Mouse (Mus musculus): ENCODE results near the gene Pdgfb. TPM values are rescaled to one million over a fixed set of nuclear protein-coding genes. Genes with fewer than 3 reads are reported as not detected.

The Pdgfb gene
- polyA plus RNA-seq (2015; fragmentation: Nextera tagmentation; extraction: Ambion mirVana), result 6.5 and 7.0 TPM in 2 replicates

- ATAC-seq (ENCODE audit: low FRiP score), result no peak
- Histone ChIP-seq H3K36me3 (no peaks in the 10 kb centered on the region), H3K4me2 (peak within 1 kb of the TSS; percentile 92), H3K27ac (replicated peaks) (peak within 1 kb of the TSS; percentile 82), H3K27me3 (replicated peaks) (peaks cover 51% of the 10 kb centered on the region), H3K4me3 (replicated peaks) (peak within 1 kb of the TSS; percentile 67), H3K9me3 (replicated peaks) (no peaks in the 10 kb centered on the region), H3K4me1 (peaks cover 49% of the 10 kb centered on the region), H3K9ac (replicated peaks) (peak within 1 kb of the TSS; percentile 72)
- under 1% methylated on average over 60 of the region's 60 CpGs for WGBS
Observed at GRCm38 (mm10) chr15:80014321-80015210, at the start of gene Pdgfb. TSS of gene Pdgfb (minus strand) at chr15:80014977.

DNA sequence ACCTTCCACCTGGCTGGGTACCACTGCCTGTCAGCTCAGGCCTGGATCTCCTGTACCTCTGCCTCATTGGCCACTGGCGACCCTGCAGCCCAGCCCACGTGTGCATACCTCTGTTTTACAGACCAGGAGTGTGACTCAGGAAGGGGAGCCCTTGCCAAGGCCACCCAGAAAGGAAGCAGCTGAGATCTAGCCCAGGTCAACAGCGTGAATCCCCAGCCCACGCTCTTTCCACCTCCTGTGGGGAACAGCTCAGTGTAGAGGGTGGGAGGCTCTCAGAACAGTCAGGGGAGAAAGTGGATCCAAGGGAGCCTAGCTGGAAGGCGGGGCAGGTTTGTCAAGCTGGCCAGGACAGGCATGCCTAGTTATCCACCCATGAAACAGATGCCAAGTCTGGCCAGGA, 48.0 kb upstream of the Pdgfb start:
- no peaks in the 10 kb centered on the region for H3K9me3 ChIP-seq (replicated peaks)
- H3K27me3 ChIP-seq (replicated peaks), result no peaks in the 10 kb centered on the region
- no peaks in the 10 kb centered on the region for H3K4me1 ChIP-seq
- H3K4me3 ChIP-seq (replicated peaks), result no peak overlapping the region
- no peak overlapping the region for H3K9ac ChIP-seq (replicated peaks)
- no peak for ATAC-seq (ENCODE audit: low FRiP score)
- no peak overlapping the region for H3K27ac ChIP-seq (replicated peaks)
- 43% methylated on average over 5 of the region's 5 CpGs for WGBS
- H3K4me2 ChIP-seq, result no peak overlapping the region
- H3K36me3 ChIP-seq, result no peaks in the 10 kb centered on the region

DNA sequence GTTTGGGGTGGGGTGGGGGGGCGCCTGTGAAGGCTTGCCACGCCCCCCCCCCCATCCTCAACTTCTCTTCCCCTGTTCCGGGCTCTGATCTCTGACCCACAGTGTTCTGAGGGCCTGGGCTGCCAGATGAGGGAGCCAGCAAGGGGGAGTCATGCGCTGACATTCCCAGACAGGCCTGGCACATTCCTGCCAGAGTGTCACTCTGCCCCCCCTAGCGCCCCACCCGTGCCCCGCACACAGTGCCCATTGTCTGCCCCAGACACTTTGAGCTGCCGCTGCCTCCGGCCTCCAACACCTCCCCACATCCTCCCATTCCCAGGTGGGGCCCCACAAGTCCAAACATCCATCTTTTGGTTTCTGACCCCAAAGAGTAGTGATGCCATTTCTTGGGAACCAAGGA, 47.6 kb upstream of the Pdgfb start:
- WGBS, result 76% methylated on average over 7 of the region's 9 CpGs

DNA sequence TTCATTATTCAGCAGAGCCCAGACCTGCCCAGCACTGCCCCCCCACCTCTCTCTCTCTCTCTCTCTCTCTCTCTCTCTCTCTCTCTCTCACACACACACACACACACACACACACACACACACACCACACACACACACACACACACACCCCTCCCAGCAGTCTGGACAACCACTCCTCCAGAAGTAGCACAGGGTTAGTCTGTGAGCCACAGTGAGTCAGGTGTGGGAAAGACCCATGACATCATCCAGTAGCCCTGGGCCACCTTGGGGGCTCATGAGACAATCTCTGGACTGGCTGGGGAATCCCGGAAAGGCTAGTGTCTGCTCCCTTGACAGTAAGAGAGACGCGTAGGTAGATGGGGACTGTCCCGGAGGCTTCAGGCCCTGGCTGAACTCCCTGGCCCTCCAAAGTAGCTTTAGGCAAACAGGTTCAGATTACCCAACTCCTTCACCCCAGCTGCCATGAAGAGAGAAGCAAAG, 46.3 kb upstream of the Pdgfb start:
- Histone ChIP-seq H3K4me3 (replicated peaks) (no peak overlapping the region), H3K4me2 (no peak overlapping the region), H3K27ac (replicated peaks) (no peak overlapping the region), H3K27me3 (replicated peaks) (no peaks in the 10 kb centered on the region), H3K9me3 (replicated peaks) (no peaks in the 10 kb centered on the region), H3K9ac (replicated peaks) (no peak overlapping the region), H3K4me1 (no peaks in the 10 kb centered on the region), H3K36me3 (no peaks in the 10 kb centered on the region)
- WGBS, result 91% methylated on average over 4 of the region's 4 CpGs
- ATAC-seq (ENCODE audit: low FRiP score), result no peak

More for the DNA sequence above, 47.6 kb upstream of the Pdgfb start:
- no peak overlapping the region for H3K27ac ChIP-seq (replicated peaks)
- H3K36me3 ChIP-seq, result no peaks in the 10 kb centered on the region
- no peak overlapping the region for H3K4me2 ChIP-seq
- H3K9ac ChIP-seq (replicated peaks), result no peak overlapping the region
- H3K27me3 ChIP-seq (replicated peaks), result no peaks in the 10 kb centered on the region
- H3K4me3 ChIP-seq (replicated peaks), result no peak overlapping the region
- H3K4me1 ChIP-seq, result no peaks in the 10 kb centered on the region
- ATAC-seq (ENCODE audit: low FRiP score), result no peak
- no peaks in the 10 kb centered on the region for H3K9me3 ChIP-seq (replicated peaks)

DNA sequence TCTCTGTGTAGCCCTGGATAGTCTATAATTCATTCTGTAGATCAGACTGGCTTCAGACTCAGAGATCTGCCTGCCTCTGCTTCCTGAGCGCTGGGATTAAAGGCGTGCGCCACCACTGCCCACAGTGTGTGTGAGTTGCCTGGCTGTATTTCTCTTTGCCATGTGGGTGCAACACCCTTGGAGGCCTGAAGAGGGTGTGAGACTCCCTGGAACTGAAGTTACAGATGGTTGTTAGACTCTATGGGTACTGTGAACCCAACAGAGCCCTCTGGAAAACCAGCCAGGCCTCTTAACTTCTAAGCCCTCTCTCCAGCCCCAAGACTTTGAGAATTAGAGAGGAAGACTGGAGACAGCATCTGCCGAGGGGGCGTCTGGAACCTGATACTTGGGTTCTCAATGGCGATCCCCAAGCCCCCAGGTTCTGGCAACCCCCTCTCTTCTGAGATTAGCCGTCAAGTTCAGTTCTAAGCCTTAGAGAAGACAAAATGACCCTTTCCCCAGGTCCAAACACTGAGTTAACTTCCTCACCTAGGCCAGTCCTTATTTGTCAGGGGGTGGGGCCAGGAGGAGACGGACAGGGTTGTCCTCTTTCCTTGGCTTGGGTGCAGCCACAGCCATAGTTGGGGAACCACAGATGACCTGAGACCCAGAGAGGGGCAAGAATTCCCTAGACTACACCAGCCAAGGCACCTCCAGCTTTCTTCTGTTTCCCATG, 45.7 kb upstream of the Pdgfb start:
- 96% methylated on average over 8 of the region's 8 CpGs for WGBS
- H3K27ac ChIP-seq (replicated peaks), result no peak overlapping the region
- ATAC-seq (ENCODE audit: low FRiP score), result no peak

GRCm38 (mm10) chr15:80059606-80060005, 44.8 kb upstream of the Pdgfb start:
- Histone ChIP-seq H3K27ac (replicated peaks) (no peak overlapping the region), H3K36me3 (no peaks in the 10 kb centered on the region), H3K4me3 (replicated peaks) (no peak overlapping the region), H3K4me2 (no peak overlapping the region), H3K9ac (replicated peaks) (no peak overlapping the region), H3K27me3 (replicated peaks) (no peaks in the 10 kb centered on the region), H3K4me1 (0 out of 2 replicates have a peak, but pooled peaks cover 4% of the 10 kb centered on the region), H3K9me3 (replicated peaks) (no peaks in the 10 kb centered on the region)
- WGBS, result 91% methylated on average over 7 of the region's 7 CpGs
- ATAC-seq (ENCODE audit: low FRiP score), result no peak

More for the DNA sequence above, 45.7 kb upstream of the Pdgfb start:
- no peaks in the 10 kb centered on the region for H3K27me3 ChIP-seq (replicated peaks)
- 0 out of 2 replicates have a peak, but pooled peaks cover 3% of the 10 kb centered on the region for H3K4me1 ChIP-seq
- H3K36me3 ChIP-seq, result no peaks in the 10 kb centered on the region
- H3K4me3 ChIP-seq (replicated peaks), result no peak overlapping the region
- no peak overlapping the region for H3K9ac ChIP-seq (replicated peaks)
- no peaks in the 10 kb centered on the region for H3K9me3 ChIP-seq (replicated peaks)
- H3K4me2 ChIP-seq, result no peak overlapping the region

DNA sequence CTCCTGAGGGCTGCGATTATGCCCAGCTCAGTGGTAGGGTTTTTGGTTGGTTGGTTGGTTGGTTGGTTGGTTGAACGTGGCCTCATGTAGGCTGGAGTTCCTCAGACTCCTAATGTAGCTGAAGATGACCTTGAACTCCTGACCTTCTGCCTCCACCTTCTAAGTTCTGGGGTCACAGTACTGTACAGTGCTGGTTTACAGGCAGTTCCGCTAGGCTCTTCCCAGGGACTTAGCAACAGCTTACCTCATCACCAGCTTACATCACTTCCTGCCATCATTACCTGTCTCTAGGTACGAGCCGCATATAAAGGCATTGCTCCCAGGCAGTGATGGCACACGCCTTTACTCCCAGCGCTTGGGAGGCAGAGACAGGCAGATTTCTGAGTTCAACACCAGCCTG, 43.4 kb upstream of the Pdgfb start:
- Histone ChIP-seq H3K9ac (replicated peaks) (no peak overlapping the region), H3K27me3 (replicated peaks) (no peaks in the 10 kb centered on the region), H3K4me2 (no peak overlapping the region), H3K36me3 (no peaks in the 10 kb centered on the region), H3K27ac (replicated peaks) (no peak overlapping the region), H3K4me1 (0 out of 2 replicates have a peak, but pooled peaks cover 4% of the 10 kb centered on the region), H3K4me3 (replicated peaks) (no peak overlapping the region), H3K9me3 (replicated peaks) (no peaks in the 10 kb centered on the region)
- ATAC-seq (ENCODE audit: low FRiP score), result no peak
- WGBS, result 93% methylated on average over 7 of the region's 7 CpGs

GRCm38 (mm10) chr15:80054034-80054710, 39.4 kb upstream of the Pdgfb start:
- Histone ChIP-seq H3K9me3 (replicated peaks) (no peaks in the 10 kb centered on the region), H3K9ac (replicated peaks) (no peak overlapping the region)
- ATAC-seq (ENCODE audit: low FRiP score), result no peak

DNA sequence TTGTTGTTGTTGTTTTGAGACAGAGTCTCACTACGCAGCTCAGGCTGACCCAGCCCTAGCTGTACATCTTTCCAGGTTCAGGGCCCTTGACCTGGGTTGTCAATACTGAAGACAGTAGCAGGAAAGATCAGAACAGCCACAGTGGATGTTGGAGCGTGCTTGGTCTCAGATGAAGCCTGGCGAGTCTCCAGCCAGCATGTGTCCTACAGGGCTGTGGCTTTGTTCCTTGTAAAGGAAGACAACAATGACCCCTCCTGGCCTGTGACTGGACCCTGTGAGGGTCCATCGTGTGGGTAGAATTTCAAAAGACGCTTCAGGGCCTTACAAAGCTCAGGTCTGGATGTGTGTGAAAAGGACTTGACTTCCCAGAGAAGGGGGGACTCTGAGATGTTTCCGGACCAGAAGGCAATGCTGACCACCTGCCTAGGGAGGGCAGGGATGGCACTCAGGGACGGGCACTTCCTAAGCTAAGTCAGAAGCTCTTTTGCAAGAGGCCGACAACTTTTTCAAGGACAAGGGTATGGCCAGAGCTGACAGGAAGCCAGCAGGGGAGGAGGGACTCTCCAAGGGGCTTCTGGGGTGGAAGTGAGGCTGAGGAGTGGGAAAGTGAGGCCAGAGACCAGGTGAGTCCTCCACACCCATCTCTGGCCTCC, 38.7 kb upstream of the Pdgfb start:
- Histone ChIP-seq H3K27ac (replicated peaks) (no peak overlapping the region), H3K9me3 (replicated peaks) (no peaks in the 10 kb centered on the region), H3K4me3 (replicated peaks) (no peak overlapping the region), H3K36me3 (no peaks in the 10 kb centered on the region), H3K9ac (replicated peaks) (no peak overlapping the region), H3K27me3 (replicated peaks) (no peaks in the 10 kb centered on the region), H3K4me2 (no peak overlapping the region), H3K4me1 (peaks cover 8% of the 10 kb centered on the region; the same call in 1 of the 2 replicates)
- WGBS, result 70% methylated on average over 8 of the region's 8 CpGs
- ATAC-seq (ENCODE audit: low FRiP score), result no peak

More at GRCm38 (mm10) chr15:80054034-80054710, 39.4 kb upstream of the Pdgfb start:
- Histone ChIP-seq H3K4me2 (no peak overlapping the region), H3K4me3 (replicated peaks) (no peak overlapping the region), H3K36me3 (no peaks in the 10 kb centered on the region), H3K4me1 (peaks cover 8% of the 10 kb centered on the region; the same call in 1 of the 2 replicates), H3K27me3 (replicated peaks) (no peaks in the 10 kb centered on the region), H3K27ac (replicated peaks) (no peak overlapping the region)
- WGBS, result 85% methylated on average over 7 of the region's 7 CpGs

DNA sequence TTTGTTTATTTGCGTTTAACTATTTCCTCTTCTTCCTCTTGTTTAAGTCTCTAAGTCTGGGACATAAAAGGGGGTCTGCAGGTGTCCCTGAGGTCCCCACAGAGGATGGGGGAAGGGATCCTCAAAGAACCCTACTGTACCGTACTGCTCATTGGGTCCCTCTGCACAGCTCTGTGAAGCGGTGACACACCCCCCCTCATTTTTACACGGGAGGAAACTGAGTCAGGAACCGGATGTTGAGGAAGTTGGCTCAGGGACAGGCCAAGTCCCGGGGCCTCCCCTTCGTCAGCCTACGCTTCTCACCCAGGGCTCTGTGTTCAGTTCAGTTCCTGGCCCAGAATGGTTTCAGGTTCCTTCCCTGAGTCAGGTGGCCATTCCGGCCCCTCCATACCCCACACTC, 37.0 kb upstream of the Pdgfb start:
- H3K9ac ChIP-seq (replicated peaks), result no peak overlapping the region
- 87% methylated on average over 9 of the region's 9 CpGs for WGBS
- H3K4me2 ChIP-seq, result no peak overlapping the region
- H3K27me3 ChIP-seq (replicated peaks), result no peaks in the 10 kb centered on the region
- no peaks in the 10 kb centered on the region for H3K9me3 ChIP-seq (replicated peaks)
- no peak overlapping the region for H3K27ac ChIP-seq (replicated peaks)
- no peak for ATAC-seq (ENCODE audit: low FRiP score)
- peaks cover 8% of the 10 kb centered on the region; the same call in 1 of the 2 replicates for H3K4me1 ChIP-seq
- H3K36me3 ChIP-seq, result no peaks in the 10 kb centered on the region
- H3K4me3 ChIP-seq (replicated peaks), result no peak overlapping the region

Data from neural tube, embryonic 15.5 days (tissue).